Comparison of ENCODE assay signal across 24 mouse cellular contexts in the genomic region with DNA sequence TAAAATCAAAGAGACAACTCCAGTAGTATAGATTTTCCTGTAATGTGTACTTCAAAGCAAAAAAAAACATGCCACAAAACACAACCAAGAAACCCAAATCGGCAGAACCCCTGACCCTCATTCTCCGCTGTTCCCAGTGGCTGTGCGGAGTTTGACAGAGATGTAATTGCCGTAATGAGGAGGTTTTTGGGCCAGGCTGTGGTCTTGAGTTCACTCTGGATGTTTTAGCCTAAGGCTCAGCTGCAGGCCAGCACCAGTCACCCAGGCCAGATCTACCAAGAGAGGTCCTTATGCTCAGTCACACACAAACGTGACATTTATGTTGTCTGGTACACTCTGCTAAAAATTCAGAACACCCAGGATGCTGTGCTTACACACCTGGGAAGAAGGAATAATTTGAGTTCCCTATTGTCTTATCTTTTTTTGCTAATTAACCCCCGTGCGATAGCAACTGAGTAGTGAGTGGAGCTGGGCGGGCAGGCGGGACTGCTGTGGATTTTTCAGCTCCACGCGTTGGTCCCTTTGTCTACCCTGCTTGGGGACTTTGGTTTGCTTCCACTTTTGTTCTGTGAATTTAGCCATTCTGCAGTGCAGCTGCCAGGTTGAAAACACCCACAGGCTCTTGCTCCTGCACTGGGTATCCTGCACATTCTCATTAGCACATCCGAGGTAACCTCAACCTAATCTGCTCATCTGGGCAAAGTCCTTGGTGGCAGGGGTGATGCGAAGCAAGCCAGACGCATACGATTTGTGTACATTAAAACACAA.
A peak's percentile ranks its signal among the peaks of the same experiment; 100 is the strongest.
DNase-seq lines count a peak whose midpoint lies in the region; ATAC-seq and TF ChIP-seq lines count a peak whose summit lies in the region.
"Had no signal": no experiment of that assay in that cellular context is flagged by ENCODE, and none has a peak within 500 bp of the region (broad histone marks: within the 10 kb centered on the region; RNA-seq: fewer than 3 reads in every experiment).

No protein-coding gene starts in this region.

- no peak overlapping the region for H3K9ac ChIP-seq in forebrain, embryonic 16.5 days (replicated peaks; ENCODE audit: low read depth, low read length)
- H3K9ac ChIP-seq in midbrain, postnatal 0 days (replicated peaks; ENCODE audit: low read length, poor library complexity, severe bottlenecking): no peak overlapping the region
- H3K9ac ChIP-seq: embryonic facial prominence, embryonic 15.5 days; heart, embryonic 12.5 days; intestine, embryonic 15.5 days; kidney, embryonic 15.5 days; limb, embryonic 12.5 days; liver, embryonic 12.5 days had no signal

- no peaks in the 10 kb centered on the region for H3K27me3 ChIP-seq in forebrain, embryonic 16.5 days (replicated peaks; ENCODE audit: control insufficient read depth, insufficient read depth, low read length)
- H3K27me3 ChIP-seq in midbrain, postnatal 0 days (ENCODE audit: insufficient read depth, low read length): no peaks in the 10 kb centered on the region
- no peaks in the 10 kb centered on the region for H3K27me3 ChIP-seq in cerebellum, adult 2 months (ENCODE audit: control insufficient read depth, insufficient read depth, low read length)
- H3K27me3 ChIP-seq: embryonic facial prominence, embryonic 15.5 days; heart, embryonic 12.5 days; intestine, embryonic 15.5 days had no signal

- TF ChIP-seq POLR2A in cerebellum, adult 2 months (IDR thresholded peaks at IDR 0.05; ENCODE audit: borderline replicate concordance, insufficient read depth, low read length): no peak

- ATAC-seq in frontal cortex, adult (ENCODE audit: low TSS enrichment): peak; percentile 51; the same call in 1 of the 2 replicates
- ATAC-seq in forebrain, embryonic 16.5 days: peak; percentile 43; the same call in 1 of the 2 replicates
- ATAC-seq in midbrain, postnatal 0 days (ENCODE audit: low FRiP score): 0 out of 2 replicates have a peak, but pooled peaks have one; percentile 28
- ATAC-seq: CD4-positive, CD25-positive, alpha-beta regulatory T cell, adult 4 months; intestine, embryonic 15.5 days; liver, embryonic 12.5 days had no signal

- H3K36me3 ChIP-seq in forebrain, embryonic 16.5 days (ENCODE audit: control insufficient read depth, insufficient read depth): no peaks in the 10 kb centered on the region
- H3K36me3 ChIP-seq in midbrain, postnatal 0 days (ENCODE audit: insufficient read depth, low read length): 0 out of 2 replicates have a peak, but pooled peaks cover 3% of the 10 kb centered on the region
- H3K36me3 ChIP-seq: embryonic facial prominence, embryonic 15.5 days; heart, embryonic 12.5 days; intestine, embryonic 15.5 days; kidney, embryonic 15.5 days; limb, embryonic 12.5 days; liver, embryonic 12.5 days had no signal

- WGBS in forebrain, embryonic 16.5 days: 47% methylated on average over 15 of the region's 15 CpGs
- 44% methylated on average over 15 of the region's 15 CpGs for whole genome bisulfite sequencing in midbrain, postnatal 0 days
- 90% methylated on average over 15 of the region's 15 CpGs for WGBS in cerebellum, adult 2 months

- peaks cover 9% of the 10 kb centered on the region for H3K4me1 ChIP-seq in forebrain, embryonic 16.5 days (replicated peaks; ENCODE audit: control insufficient read depth, insufficient read depth, low read length)
- H3K4me1 ChIP-seq in midbrain, postnatal 0 days (ENCODE audit: insufficient read depth, low read length): peaks cover 7% of the 10 kb centered on the region; the same call in 1 of the 2 replicates
- H3K4me1 ChIP-seq in cerebellum, adult 2 months (ENCODE audit: control insufficient read depth, insufficient read depth, low read length): peaks cover 14% of the 10 kb centered on the region

- H3K4me3 ChIP-seq in forebrain, embryonic 16.5 days (replicated peaks; ENCODE audit: low read length): no peak overlapping the region
- no peak overlapping the region for H3K4me3 ChIP-seq in midbrain, postnatal 0 days (ENCODE audit: low read depth, low read length)
- no peak overlapping the region for H3K4me3 ChIP-seq in cerebellum, adult 2 months (replicated peaks; ENCODE audit: insufficient read depth, low read depth, low read length)
- H3K4me3 ChIP-seq: embryonic facial prominence, embryonic 15.5 days; heart, embryonic 12.5 days; intestine, embryonic 15.5 days; kidney, embryonic 15.5 days; limb, embryonic 12.5 days; liver, embryonic 12.5 days had no signal

- TF ChIP-seq CTCF in midbrain, postnatal 0 days (IDR thresholded peaks at IDR 0.05): no peak
- no peak for TF ChIP-seq CTCF in cerebellum, adult 2 months (IDR thresholded peaks at IDR 0.05; ENCODE audit: borderline replicate concordance, insufficient read depth, low read depth, low read length)

- H3K27ac ChIP-seq in forebrain, embryonic 16.5 days (ENCODE audit: low read length): no peak overlapping the region
- H3K27ac ChIP-seq in midbrain, postnatal 0 days (ENCODE audit: low read depth, low read length): 0 out of 2 replicates have a peak overlapping the region, but pooled peaks have one; percentile 14
- no peak overlapping the region for H3K27ac ChIP-seq in cerebellum, adult 2 months (ENCODE audit: insufficient read depth, low read length)
- H3K27ac ChIP-seq: embryonic facial prominence, embryonic 15.5 days; intestine, embryonic 15.5 days; kidney, embryonic 15.5 days; limb, embryonic 12.5 days; liver, embryonic 12.5 days had no signal

- H3K4me2 ChIP-seq in forebrain, embryonic 16.5 days (ENCODE audit: low read length): no peak overlapping the region
- no peak overlapping the region for H3K4me2 ChIP-seq in midbrain, postnatal 0 days (ENCODE audit: low read depth, low read length, poor library complexity, severe bottlenecking)
- H3K4me2 ChIP-seq: embryonic facial prominence, embryonic 15.5 days; heart, embryonic 12.5 days; intestine, embryonic 15.5 days; kidney, embryonic 15.5 days; limb, embryonic 12.5 days; liver, embryonic 12.5 days had no signal

- H3K9me3 ChIP-seq in forebrain, embryonic 16.5 days (ENCODE audit: control insufficient read depth, low read length): no peaks in the 10 kb centered on the region
- no peaks in the 10 kb centered on the region for H3K9me3 ChIP-seq in midbrain, postnatal 0 days (ENCODE audit: low read length)
- H3K9me3 ChIP-seq: embryonic facial prominence, embryonic 15.5 days; heart, embryonic 12.5 days; intestine, embryonic 15.5 days; kidney, embryonic 15.5 days; limb, embryonic 12.5 days; liver, embryonic 12.5 days had no signal

- no peak for DNase-seq in frontal cortex, adult 2 months (ENCODE audit: extremely low spot score in 1 of 2, low spot score in 1 of 2)
- DNase-seq in Muller cell, postnatal 12 days (ENCODE audit: inconsistent ontology term): peak; percentile 18
- DNase-seq in midbrain, postnatal 0 days (ENCODE audit: low spot score): no peak
- DNase-seq in cerebellum, adult 2 months: no peak
- DNase-seq in MN1 (ENCODE audit: low spot score): no peak
- DNase-seq: adrenal gland, postnatal 14 days; cerebellum, adult 11 months; cerebellum, postnatal 25 days; embryo, embryonic 11 days; gastrocnemius, postnatal 10 days; heart, adult 11 months; heart, postnatal 14 days; lung, adult 2 months; lung, postnatal 36 days; right cerebral cortex, adult 18-20 months had no signal
